Mouse (Mus musculus) layer of hippocampus, postnatal 25 days (tissue): ENCODE data around the gene R3hdm4. TPM values are rescaled to one million over a fixed set of nuclear protein-coding genes. Genes with fewer than 3 reads are reported as not detected.
A peak's percentile ranks its signal among the peaks of the same experiment; 100 is the strongest.
"Not testable (repeated sequence)": the region's sequence is repeated elsewhere in the genome, so short reads cannot be mapped to it uniquely, and the experiment has no call there.

Source experiments
- DNase-seq, 2 experiments: peaks; one replicate each; pipeline ENCODE4 v3.0.0; 2022; ENCODE audit warnings: mixed read lengths in 2 of 2, low spot score in 1 of 2; ENCODE audit errors: extremely low spot score in 1 of 2
- total RNA-seq, 2 experiments: library from RNA; stranded (reverse); gene quantifications; 2 replicates each; pipeline ENCODE4 v1.2.3; 2021

The R3hdm4 gene
- total RNA-seq, 2 experiments from 2014 or later = 428 to 450 TPM

DNA sequence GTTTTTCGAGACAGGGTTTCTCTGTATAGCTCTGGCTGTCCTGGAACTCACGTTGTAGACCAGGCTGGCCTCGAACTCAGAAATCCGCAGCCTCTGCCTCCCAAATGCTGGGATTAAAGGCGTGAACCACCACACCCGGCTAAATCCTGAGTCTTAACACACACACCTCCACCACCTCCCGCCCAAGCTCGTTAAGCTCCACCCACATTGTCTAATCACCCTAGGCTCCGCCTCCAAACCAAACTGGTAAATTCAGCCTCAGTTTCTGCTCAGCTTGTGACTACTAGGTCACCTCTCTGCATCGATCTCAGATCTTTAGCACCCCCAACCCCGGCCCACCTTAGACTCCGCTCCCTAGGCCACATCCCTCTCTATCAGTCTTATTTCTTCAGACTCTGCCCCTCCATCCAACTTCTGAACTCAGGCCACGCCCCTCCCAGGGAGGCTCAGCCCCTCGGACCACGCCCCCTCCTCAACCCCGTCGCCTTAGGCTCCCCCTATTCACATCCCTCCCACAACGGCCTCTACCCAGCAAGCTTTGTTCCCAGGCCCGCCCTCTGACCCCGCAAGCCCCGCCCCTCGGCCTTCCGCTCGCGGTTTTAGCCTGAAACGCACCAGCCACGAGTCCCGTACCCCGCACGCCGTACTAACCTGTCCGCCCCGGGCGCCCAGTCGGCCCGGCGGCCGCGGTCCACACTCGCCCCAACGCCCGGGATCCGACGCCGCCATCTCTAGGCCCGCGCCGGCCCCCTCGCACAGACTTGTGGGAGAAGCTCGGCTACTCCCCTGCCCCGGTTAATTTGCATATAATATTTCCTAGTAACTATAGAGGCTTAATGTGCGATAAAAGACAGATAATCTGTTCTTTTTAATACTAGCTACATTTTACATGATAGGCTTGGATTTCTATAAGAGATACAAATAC is 12.6 kb downstream of the R3hdm4 start, which contains the start of gene Med16:
TSS of gene Med16 (minus strand) at position 757 of the 925 bp plus-strand sequence.
- DNase-seq = peak; percentile 83 to 97

DNA sequence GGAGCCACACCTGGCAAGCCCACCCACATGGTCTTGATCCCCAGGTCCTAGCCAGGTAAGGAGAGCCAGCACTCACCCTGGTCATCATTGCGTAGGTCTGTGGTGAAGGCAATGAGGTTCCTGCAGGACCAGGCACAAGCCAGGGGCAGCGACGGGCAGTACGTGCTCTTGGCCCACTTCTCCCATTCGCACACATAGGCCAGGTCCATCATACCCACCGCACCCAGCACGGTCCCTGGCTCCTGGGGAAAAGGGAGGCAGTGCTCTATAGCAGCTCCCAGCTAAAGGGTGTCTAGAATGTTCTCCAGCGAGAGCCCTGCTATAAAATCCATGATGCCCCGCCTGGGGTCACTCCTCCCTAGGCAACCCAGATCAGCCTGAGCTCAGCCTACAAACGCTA is 13.6 kb downstream of the R3hdm4 start:
- DNase-seq = no peak

DNA sequence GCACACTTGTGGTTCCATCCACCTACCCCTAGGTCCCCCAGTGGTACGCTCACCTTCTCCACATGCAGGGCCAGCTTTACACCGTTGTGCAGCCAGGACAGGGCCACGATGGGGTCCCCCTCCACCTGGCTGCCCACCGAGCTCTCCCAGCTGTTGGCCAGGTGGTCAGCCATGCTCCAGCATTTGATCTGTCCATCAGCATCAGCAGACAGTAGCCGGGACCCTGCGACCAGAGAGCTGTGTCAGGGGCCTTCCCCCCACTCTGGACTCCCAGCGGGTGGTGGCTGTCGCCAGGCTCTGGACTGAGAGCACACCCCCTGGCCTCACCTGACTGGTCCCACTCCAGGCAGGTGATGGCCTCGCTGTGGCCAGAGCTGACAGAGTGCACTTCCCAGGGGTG is 14.3 kb downstream of the R3hdm4 start:
- no peak for DNase-seq

DNA sequence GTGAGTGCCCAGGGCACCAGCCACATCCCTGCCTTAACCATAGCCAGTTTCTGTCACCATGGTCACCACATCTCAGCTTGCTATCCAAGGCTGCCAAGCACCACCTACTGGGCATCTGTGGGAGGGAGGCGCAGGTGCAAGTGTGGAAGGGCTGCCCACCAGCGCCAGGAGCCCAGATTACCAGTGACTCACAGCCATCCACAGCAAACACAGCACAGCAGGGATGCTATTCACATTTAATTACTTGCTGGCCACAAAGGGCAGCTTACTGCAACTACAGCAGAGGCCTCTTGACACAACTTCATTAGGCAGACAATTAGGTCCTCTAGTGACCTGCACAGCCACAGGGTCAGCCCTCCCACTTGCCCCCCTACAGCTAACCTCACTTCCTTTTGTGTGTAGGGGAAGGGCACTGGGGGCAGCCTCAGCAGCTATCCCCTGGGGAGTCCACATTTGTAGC is 20.0 kb downstream of the R3hdm4 start:
- peak; percentile 34 to 46 for DNase-seq

DNA sequence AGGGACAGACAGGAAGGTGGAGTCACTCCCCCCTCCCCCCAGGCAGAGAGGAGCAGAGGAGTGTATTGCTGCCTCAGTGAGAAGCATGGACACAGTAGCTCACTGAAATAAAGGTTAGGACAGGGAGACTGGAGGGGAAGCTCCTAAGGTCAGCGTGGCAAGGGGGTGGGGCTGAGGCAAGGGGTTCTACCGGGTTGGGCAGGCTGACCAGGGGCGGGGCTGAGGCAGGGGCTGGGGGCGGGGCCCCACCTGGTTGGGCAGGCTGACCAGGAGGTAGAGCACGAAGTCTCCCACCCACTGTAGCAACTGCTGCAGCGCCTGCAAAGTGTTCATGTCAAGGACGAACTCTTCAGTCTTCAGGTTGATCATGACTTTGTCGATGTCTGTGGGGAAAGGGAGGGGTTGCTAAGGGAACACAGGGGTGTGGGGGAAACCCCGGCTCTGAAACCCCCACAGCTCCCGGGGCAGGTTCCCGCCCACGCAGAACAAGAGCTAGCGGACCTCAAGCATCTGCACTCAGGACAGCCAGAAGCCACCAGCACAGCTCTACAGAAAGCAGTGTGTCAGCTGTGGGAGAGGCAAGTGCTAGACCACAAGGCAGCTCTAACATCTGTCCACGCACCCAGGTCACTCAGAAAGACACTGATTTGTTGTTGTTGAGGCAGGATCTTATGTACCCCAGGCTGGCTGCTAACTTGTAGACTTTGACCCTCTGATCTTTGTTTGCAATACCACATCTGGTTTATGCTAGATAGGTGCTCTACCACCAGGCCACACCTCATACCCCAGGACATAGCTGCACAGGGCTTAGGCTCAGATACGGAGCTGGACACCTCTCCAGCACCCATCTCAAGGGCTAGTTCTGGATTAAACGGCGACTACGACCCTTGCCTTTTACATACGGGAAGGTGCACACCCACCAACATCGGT is 23.4 kb downstream of the R3hdm4 start:
- no peak for DNase-seq

DNA sequence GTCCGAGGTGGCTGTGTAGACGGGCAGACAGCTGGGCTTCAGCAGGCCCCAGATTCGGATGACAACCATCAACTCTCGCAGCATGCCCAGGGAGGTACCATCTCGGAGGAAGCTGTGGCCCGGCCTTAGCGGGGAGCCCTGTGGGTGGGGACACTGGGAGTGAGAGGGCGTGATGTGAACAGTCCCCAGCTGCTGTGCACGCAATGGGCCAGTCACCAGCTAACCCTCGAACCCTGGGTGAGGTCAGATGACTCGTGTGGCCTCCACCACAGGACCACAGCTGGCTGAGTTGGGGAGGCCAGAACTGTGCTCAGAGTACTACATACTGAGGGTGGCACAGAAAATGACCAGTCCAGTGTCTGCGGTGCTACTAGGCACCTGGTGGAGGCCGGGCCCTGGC is 24.2 kb downstream of the R3hdm4 start:
- no peak for DNase-seq

DNA sequence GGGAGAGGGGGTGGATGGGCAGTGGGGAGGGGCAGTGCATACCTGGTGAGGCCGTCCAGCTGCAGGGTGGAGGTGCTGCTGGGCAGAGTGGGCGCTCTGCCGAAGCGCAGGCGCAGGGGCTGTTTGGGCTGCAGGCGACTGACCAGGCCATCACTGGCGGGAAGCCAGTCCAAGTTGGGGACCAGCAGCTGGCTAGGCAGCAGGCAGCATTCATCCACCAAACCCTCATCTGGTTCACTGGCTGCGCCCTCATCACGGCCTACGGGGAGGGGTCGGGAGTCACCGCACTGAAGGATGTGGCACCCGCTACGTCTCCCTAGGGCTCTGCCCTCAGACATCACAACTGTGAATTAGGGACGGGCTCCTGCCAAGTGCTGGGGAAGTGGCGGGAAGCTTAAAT is 24.7 kb downstream of the R3hdm4 start:
- no peak for DNase-seq

DNA sequence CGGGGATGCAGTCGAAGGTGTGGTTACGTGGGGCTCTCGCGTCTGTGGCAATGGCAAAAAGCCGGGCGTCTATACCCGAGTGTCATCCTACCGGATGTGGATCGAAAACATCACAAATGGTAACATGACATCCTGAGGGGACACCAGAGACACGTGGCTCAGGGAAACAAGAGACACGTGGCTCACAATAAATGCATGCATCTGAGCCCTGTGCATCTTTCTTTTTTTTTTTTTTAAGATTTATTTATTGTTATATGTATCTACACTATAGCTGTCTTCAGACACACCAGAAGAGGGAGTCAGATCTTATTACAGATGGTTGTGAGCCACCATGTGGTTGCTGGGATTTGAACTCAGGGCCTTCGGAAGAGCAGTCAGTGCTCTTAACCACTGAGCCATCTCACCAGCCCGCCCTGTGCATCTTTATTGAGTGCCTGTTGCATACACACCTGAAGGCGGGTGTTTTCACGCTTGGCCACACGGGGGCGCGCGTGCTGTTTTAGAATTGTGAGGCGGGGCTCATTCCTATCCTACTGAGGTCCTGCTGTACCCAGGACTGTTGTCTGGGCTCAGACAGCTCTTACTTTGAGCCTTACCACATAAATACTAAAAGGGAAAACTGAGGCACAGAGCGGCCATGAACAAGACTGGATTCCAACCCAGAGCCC is 28.4 kb downstream of the R3hdm4 start:
- DNase-seq = peak; percentile 58 to 88

DNA sequence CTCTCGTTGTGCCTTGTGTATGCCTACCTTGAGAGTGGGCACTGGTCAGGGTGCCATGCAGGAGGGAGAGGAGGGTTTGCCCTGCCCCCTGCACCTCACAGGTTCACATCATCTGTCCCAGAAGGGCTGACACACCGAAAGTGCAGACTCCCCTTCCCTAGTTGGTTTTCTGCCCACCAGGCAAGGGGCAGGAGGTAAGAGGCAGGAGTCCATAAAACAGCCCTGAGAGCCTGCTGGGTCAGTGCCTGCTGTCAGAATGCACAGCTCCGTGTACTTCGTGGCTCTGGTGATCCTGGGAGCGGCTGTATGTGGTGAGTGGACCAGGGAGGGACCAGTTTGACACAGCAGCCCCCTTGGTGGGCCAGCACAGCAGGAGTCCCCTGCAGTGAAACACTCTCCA is 30.3 kb downstream of the R3hdm4 start, which contains the start of gene Cfd:
TSS of gene Cfd (plus strand) at position 184 of the 400 bp plus-strand sequence.
- no peak for DNase-seq

DNA sequence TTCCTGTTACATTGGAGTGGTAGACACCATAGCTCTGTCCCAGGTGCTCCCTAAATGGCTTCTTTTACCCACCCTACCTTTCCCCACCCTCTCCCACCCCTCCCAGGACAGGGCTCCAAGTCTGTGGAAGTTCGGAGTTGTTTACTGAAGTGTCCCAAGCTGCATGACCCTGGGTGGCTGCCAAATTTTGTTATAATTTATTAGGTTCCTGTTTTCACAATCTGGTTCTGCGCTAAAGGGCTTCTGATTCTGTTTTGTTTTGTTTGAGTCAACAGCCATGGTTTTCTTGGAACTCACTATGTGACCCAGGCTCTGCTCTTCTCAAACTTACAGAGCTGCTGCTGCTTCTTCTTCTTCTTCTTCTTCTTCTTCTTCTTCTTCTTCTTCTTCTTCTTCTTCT is 31.6 kb downstream of the R3hdm4 start:
- DNase-seq = no peak

DNA sequence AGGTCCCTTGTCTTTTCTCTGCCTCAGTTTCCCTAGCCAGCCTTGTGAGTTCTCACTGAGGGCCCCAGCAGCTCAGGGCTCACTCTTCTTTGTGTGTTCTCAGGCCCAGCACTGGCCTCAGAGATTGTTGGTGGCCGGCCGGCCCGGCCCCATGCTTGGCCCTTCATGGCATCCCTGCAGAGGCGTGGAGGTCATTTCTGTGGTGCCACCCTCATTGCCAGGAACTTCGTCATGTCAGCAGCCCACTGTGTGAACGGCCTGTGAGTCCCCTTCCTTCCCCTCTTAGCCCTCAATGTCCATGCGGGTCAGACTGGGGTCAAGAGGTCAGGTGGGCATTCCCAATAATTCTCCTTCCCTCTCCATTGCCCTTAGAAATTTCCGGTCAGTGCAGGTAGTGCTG is 34.4 kb downstream of the R3hdm4 start:
- DNase-seq = no peak

DNA sequence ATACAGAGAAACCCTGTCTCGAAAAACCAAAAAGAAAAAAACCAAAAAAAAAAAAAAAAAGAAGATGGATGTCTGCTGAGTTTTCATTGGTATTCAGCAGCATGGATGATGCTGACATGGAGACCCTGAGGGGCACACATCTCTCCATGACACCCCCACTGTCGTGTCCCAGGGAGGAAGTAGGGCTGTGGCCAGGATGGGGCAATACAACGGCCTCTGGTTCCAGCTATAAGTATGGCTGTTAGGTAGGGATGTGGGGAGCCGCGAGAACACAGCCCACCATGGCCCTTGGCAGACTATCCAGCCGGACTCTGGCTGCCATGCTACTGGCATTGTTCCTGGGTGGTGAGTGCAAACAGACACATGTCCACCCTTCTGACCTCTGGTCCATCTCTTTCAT is 35.0 kb downstream of the R3hdm4 start, which contains the start of gene Elane:
TSS of gene Elane (plus strand) at position 194 of the 400 bp plus-strand sequence.
- no peak for DNase-seq

DNA sequence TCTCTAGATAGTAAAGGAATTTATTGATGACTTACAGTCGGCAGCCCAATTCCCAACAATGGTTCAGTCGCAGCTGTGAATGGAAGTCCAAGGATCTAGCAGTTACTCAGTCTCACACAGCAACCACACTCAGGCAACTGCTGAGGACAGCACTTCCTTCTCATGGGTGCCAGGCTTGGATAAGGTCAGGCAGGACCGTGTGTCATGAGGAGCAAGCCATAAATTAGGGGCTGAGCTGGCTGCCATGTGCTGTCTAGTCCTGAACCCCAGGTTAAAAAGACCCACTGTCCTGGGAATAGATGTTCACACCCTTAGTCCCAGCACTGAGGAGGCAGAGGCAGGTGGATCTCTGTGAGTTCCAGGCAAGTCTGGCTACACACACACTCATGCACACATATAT is 36.1 kb downstream of the R3hdm4 start:
- DNase-seq = not testable (repeated sequence)

DNA sequence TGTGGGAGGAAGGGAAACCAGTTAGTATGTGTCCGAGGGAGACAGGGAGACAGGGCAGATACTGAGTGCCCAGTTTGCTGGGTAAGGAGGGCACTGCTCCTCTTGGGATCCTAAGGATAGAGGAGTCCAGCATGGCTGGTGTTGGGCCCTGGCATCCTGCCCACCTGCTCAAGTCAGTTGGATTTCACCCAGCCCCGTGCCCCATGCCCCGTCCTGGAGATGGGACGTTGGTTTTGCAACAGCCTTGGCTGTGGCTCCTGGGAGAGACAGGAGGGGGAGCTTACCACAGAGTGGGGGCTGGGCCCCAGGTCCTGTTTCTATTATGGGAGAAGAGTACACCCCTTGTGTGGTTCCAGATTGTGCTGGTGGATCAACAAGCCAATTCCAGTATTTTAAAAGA is 36.6 kb downstream of the R3hdm4 start:
- no peak for DNase-seq

DNA sequence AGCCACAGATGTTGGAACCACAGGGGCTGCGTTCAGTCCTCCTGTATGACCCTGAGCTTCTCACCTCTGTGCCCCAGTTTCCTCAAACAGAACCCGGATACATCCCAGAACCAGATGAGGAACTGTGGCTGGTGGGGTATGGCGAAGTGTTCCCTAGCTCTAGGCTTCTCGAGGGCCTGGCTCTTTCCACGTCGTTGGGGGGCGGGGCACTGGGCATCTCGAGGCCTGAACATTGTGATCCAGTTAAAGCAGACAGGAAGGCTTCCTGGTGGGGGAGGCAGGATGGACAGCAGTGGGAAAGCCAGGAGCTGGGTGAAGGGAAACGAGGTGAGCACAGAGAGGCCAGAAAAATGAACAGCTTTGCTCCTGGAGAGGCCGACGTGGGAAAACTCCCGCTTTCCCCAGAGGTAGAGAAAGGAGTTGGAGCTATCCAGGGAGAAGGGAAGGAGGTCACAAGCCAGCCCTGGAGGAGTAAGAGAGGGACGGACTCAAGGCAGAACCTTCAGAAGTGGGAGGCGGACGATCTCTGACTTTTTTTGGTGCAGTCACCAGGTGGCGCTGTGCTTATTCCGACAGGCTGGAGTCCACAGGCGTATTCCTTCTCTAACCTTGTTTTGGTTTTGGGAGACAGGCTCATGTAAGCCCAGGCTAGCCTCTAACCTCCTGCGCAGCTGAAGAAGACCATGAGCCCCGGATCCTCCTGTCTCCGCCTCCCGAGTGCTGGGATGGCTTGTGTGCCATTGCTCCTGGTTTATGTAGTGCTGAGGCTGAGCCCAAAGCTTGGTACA is 37.5 kb downstream of the R3hdm4 start:
- DNase-seq = peak; percentile 59 to 88

DNA sequence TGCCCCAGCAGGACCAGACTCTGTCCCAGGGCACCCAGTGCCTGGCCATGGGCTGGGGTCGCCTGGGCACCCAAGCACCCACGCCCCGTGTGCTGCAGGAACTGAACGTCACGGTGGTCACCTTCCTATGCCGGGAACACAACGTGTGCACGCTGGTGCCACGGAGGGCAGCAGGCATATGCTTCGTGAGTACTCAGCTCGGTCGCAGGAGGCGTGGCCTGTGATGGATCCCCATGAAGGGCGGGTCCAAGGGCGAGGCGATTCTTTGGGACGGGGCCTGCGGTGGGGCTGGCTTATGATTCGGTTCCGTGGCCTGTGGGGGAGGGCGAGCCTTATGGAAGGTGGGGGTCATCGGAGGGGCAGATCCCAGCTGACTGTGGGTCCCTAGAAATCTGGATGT is 39.0 kb downstream of the R3hdm4 start:
- DNase-seq = no peak

DNA sequence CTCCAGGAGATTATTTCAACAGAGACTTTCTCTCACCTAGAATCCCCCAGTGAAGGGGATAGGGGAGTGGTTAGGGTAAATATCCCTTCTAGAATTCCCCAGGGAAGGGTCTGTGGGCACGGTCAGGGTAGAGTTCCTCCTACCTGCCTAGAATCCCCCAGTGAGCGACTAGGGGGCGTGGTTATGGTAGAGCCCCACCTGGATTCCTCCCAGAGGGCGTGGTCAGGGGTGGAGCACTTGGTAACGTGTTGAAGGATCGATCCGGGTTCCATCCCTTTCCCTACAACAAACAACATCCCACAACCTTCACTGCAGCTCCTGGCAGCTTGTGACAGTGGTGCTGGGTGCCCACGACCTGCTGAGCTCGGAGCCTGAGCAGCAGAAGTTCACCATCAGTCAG is 40.3 kb downstream of the R3hdm4 start:
- no peak for DNase-seq

DNA sequence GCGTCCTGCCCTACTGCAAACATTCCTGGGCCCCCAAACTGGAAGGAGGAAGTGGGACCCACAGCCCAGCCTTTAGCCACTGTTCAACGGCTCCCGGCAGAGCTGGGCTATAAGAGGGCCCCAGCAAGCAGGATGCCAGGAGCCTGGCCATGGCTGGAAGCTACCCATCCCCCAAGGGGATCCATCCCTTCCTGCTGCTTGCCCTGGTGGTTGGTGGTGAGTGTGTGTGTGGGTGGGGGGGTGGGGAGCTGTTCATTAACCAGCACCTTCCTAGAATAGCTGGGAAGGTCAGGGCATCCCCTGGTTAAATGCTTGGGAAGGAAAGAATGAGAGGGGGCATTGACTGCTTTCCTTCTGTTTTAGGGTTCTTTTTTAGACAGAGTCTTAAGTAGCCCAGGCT is 41.5 kb downstream of the R3hdm4 start:
- no peak for DNase-seq

DNA sequence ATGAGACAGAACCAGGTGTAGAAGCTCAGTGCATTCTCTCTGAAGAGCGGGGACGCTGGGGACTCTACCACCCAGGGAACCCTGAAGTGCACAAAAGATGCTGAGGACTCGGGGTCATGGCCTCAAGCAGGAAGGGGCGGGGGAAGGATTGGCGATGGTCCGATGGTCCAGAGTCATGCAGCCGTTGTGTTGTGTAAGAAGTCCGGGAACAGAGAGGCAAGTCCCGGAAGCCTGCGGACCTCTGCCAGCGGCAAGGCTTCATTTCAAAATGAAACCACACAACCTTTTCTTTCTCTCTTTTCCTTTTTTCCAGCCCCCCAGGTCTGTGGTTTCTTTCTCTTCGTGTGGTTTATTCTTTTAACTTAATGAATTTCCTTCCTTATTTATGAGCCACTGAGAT is 43.3 kb downstream of the R3hdm4 start:
- DNase-seq = no peak

DNA sequence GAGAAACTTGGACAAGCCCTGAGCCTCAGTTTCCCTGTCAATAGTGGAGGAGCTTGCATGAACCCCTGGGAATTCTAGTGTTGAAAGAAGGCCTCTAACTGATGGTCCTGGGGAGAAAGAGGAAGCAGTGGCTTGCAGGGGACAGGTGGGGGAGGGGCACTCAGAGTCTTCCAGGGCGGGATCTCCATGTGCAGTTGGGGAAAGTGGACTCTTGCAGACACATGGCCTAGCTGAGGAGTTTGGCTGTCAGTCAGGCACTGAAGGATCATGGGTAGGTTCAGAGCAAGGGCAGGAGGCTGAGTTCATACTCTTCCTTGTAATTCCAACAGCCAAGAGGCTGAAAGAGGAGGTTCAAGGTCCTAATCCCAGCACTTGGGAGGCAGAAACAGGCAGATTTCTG is 43.8 kb downstream of the R3hdm4 start:
- DNase-seq = no peak
